Mouse (Mus musculus) urinary bladder, adult 18-20 months (tissue): Measurements from ENCODE around the gene Tbc1d23.
"Not testable (repeated sequence)": the region's sequence is repeated elsewhere in the genome, so short reads cannot be mapped to it uniquely, and the experiment has no call there.

ENCODE experiments used
- DNase-seq, 2 experiments: peaks; one replicate each; pipeline ENCODE4 v3.0.0; 2022; ENCODE audit warnings: low spot score in 2 of 2, mixed read lengths in 2 of 2

The Tbc1d23 gene

GRCm38 (mm10) chr16:57231089-57231936 lies at the start of gene Tbc1d23:
Tbc1d23 (minus strand) TSS chr16:57231504.
- DNase-seq = peak; percentile 90 to 95

GRCm38 (mm10) chr16:57280221-57281217 lies 49.2 kb upstream of the Tbc1d23 start:
- DNase-seq = no peak

GRCm38 (mm10) chr16:57278976-57279626 lies 47.8 kb upstream of the Tbc1d23 start:
- no peak for DNase-seq

- no peak for DNase-seq
Observed at GRCm38 (mm10) chr16:57269751-57270150, 38.4 kb upstream of the Tbc1d23 start.

GRCm38 (mm10) chr16:57268058-57268841 lies 36.9 kb upstream of the Tbc1d23 start:
- DNase-seq = no peak

- no peak for DNase-seq
Observed at GRCm38 (mm10) chr16:57267068-57267467, 35.8 kb upstream of the Tbc1d23 start.

- no peak for DNase-seq
Observed at GRCm38 (mm10) chr16:57260152-57260551, 28.8 kb upstream of the Tbc1d23 start.

- no peak for DNase-seq
Observed at GRCm38 (mm10) chr16:57259356-57260083, 28.2 kb upstream of the Tbc1d23 start.

GRCm38 (mm10) chr16:57251589-57252421 lies 20.5 kb upstream of the Tbc1d23 start:
- no peak for DNase-seq

- no peak for DNase-seq
Observed at GRCm38 (mm10) chr16:57250991-57251390, 19.7 kb upstream of the Tbc1d23 start.

- DNase-seq = no peak
Observed at GRCm38 (mm10) chr16:57247464-57247863, 16.2 kb upstream of the Tbc1d23 start.

- no peak for DNase-seq
Observed at GRCm38 (mm10) chr16:57246596-57246995, 15.3 kb upstream of the Tbc1d23 start.

GRCm38 (mm10) chr16:57243858-57244248 lies 12.5 kb upstream of the Tbc1d23 start:
- DNase-seq = peak; percentile 55 to 69

- DNase-seq = no peak
Observed at GRCm38 (mm10) chr16:57243205-57243857, 12.0 kb upstream of the Tbc1d23 start.

GRCm38 (mm10) chr16:57242857-57243204 lies 11.5 kb upstream of the Tbc1d23 start:
- DNase-seq = no peak

- no peak for DNase-seq
Observed at GRCm38 (mm10) chr16:57235871-57236510, 4.7 kb upstream of the Tbc1d23 start.

- DNase-seq = not testable (repeated sequence)
Observed at GRCm38 (mm10) chr16:57231937-57232310, 620 bp upstream of the Tbc1d23 start.

- DNase-seq = no peak
Observed at GRCm38 (mm10) chr16:57226444-57226843, 4.9 kb downstream of the Tbc1d23 start.

GRCm38 (mm10) chr16:57220361-57220760 lies 10.9 kb downstream of the Tbc1d23 start:
- no peak for DNase-seq
